Mouse (Mus musculus) right cerebral cortex, postnatal 10 days (tissue): ENCODE results near the gene Igfbp6.

ENCODE experiments used
- DNase-seq, 2 experiments: peaks; one replicate each; pipeline ENCODE4 v3.0.0; 2021; ENCODE audit warnings: low spot score in 2 of 2

Igfbp6 gene

GRCm38 (mm10) chr15:102144274-102144711, at the start of gene Igfbp6:
TSS of gene Igfbp6 (plus strand) at chr15:102144362.
- no peak for DNase-seq

GRCm38 (mm10) chr15:102094988-102095387, 49.2 kb upstream of the Igfbp6 start:
- no peak for DNase-seq

GRCm38 (mm10) chr15:102097147-102097915, 46.8 kb upstream of the Igfbp6 start:
- no peak for DNase-seq

DNA sequence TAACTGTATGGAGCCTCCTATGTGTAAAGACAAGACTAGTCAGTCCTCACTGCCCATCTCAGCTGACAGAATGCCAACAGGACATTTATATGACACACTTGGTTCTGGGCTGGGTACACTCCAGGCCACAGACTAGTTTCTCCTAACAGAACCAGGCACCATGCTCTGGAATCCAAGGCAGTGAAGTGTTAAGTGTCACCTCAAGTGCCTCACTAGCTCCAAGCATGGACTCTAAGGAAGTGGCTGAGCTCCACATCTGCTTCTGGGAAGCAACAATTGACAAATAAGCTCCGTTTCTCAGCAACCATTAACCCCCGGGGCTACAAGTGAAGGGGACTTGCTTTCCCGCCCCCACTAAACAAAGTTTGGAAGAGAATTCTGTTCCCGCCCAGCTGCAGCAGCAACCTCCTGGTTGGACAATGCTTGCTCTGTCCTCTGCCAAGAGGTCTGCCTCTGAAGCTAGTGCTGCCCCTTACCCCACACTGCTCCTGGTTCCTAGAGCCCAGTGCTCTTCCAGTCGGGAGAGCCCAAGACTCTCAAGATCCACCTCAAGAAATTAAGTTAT, 46.1 kb upstream of the Igfbp6 start:
- DNase-seq, result peak in 1 of 2 experiments; percentile 31

DNA sequence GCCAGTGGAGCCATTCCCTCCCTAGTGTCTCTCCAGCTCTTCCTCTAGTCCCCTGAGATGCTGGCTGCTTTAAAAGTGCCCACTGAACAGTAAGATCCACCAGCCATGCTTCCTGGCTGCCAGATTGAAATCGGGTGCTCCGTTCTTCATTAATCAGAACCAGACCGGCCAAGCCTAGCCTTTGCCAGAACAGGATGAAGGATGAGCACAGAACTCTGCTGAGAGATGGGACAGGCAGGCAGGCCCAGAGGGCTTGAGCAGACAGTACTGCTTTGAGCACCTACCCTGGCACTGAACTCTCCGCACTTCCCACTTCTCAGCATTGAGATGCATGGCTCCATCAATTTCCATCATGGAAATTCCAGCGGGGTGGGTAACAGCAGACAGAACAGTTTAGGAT, 44.9 kb upstream of the Igfbp6 start:
- peak in 1 of 2 experiments; percentile 28 for DNase-seq

DNA sequence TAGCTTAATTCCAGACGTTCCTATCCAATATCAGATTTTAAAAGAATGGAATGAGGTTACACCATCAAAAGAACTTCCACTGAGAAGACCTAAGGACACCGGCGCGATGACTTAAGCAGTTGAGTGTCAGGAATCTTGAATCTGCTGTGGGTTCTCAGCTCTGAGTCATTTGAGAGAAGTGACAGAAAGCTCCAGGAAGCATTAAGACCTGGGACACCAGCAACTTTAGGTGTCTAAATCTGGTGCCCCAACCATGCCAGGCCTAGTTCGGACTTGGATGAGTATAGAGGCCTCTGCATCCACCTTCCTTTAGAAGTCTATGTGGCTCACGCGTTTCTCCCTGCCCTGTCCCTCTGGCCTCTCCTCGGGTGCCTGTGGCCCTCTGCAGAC, 44.4 kb upstream of the Igfbp6 start:
- no peak for DNase-seq

GRCm38 (mm10) chr15:102100161-102100981, 43.8 kb upstream of the Igfbp6 start, which contains the start of gene Tns2:
TSS of gene Tns2 (plus strand) at chr15:102100413.
- DNase-seq, result peak; percentile 84 to 85

DNA sequence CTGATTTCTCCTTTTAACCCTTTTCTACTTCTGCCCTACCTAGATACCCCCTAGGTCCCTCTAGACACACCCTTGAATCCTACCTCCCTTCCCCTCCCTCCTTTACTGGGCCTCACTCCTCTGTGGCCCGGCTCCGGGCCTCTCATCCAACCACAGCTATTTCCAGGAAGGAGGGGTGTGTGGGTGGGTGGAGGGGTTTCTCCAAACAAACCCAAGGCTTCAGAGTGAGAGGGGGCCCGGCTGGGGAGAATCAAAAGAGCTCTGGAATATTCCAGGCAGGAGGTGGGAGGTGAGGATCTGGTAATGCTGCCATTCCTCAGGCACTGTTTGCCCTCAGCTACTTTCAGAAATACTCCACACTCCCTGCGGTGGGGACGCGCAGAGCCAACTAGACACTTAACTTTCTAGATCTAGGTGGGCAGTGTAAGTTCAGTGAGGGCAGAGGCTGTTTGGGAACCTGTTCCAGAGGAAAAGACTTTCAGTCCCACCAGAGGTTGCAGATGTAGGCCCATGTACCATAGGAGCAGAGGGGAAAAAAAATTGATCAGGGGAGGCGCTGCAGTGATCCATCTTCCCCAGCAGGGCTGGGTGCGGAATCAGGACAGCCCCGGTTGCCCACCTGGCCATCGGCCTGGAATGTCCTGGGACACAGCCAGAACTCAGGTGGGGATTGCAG, 43.0 kb upstream of the Igfbp6 start:
- peak; percentile 35 to 36 for DNase-seq

- no peak for DNase-seq
These were observed 42.3 kb upstream of the Igfbp6 start for GRCm38 (mm10) chr15:102101672-102102541.

- DNase-seq, result no peak
These were observed 41.5 kb upstream of the Igfbp6 start for GRCm38 (mm10) chr15:102102548-102103121.

DNA sequence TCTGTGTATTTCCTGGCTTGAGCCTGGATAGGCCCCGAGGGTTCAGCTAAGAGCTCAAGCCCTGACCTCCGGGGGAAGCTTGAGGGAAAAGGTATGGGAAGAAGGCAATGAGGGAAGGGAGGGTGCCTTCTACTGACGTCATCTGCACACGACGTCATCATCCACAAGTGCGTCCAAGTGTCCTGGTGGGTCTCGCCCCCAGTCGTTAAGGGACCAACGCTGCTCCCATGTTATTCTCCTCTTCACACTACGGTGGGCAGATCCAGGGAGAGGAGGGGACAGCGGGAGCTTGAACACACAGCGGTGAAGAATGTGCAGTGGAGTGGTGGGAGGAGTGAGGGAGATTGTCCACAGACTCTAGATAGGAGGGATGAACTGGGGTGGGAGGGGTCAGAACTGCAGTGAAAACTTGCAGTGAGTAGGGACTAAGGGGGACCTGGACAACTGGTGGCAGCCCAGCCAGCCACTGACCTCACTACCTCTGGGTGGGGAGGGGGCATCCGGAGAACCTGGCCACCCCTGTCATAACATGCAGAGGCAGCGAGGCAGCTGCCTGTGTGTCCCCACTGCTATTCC, 40.7 kb upstream of the Igfbp6 start:
- peak in 1 of 2 experiments; percentile 36 for DNase-seq

- peak in 1 of 2 experiments; percentile 37 for DNase-seq
These were observed 40.1 kb upstream of the Igfbp6 start for GRCm38 (mm10) chr15:102103947-102104555.

- DNase-seq, result peak in 1 of 2 experiments; percentile 59
These were observed 38.8 kb upstream of the Igfbp6 start for GRCm38 (mm10) chr15:102105360-102105759.

GRCm38 (mm10) chr15:102105764-102106730, 38.1 kb upstream of the Igfbp6 start:
- DNase-seq, result peak in 1 of 2 experiments; percentile 29

DNA sequence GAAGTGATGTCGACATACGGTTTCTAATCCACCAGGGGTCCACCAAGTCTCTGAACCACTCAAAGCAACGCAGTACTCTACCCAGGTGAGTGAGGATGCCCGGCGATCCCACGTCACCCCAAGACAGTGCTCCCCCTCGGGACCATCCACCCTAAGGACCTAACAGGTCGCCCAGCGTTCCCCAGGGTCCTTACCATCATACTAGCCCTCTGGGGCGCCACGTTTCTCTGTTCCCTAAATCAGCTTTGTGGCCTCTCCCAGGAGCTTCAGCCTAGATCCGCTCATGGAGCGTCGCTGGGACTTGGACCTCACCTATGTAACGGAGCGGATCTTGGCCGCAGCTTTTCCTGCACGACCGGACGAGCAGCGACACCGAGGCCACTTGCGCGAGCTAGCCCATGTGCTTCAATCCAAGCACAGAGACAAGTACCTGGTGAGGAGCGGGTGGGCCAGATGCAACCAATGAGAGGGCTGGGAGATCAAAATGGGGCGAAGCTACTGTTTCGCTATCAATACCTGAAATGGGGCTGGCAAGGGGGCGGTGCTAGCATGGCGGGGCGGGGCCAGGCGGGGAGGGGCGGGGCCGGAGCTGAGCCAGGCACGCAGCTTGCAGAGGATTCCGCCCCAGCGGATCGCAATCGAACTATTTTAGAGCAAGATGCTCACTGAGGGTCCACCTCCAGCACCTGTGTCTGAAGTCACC, 37.3 kb upstream of the Igfbp6 start:
- DNase-seq, result peak in 1 of 2 experiments; percentile 49

GRCm38 (mm10) chr15:102107689-102108573, 36.2 kb upstream of the Igfbp6 start:
- DNase-seq, result peak in 1 of 2 experiments; percentile 85
